Mouse (Mus musculus): ENCODE measurements at regions not wholly inside any gene's neighbourhood (a gene's known extent, or its start where the extent isn't known, plus 50 kb on each side); places are given as distances from the start of the nearest gene placed in this dataset.
"Not testable (repeated sequence)": the region's sequence is repeated elsewhere in the genome, so short reads cannot be mapped to it uniquely, and the experiment has no call there.

- no peak for DNase-seq
Observed at GRCm38 (mm10) chr14:36155757-36156156, 61.0 kb downstream of the 4930474N05Rik start.

- DNase-seq = no peak
Observed at GRCm38 (mm10) chr14:36156175-36156574, 61.5 kb downstream of the 4930474N05Rik start.

GRCm38 (mm10) chr14:36183701-36184100 lies 89.0 kb downstream of the 4930474N05Rik start:
- DNase-seq = no peak

GRCm38 (mm10) chr14:36196517-36196916 lies 101.8 kb downstream of the 4930474N05Rik start:
- DNase-seq = no peak

GRCm38 (mm10) chr14:36198396-36198795 lies 103.7 kb downstream of the 4930474N05Rik start:
- no peak for DNase-seq

- DNase-seq = peak; percentile 50
Observed at GRCm38 (mm10) chr14:36203855-36204254, 109.1 kb downstream of the 4930474N05Rik start.

GRCm38 (mm10) chr14:36212830-36213229 lies 118.1 kb downstream of the 4930474N05Rik start:
- no peak for DNase-seq

GRCm38 (mm10) chr14:36245849-36246248 lies 151.1 kb downstream of the 4930474N05Rik start:
- DNase-seq = no peak

- DNase-seq = no peak
Observed at GRCm38 (mm10) chr14:36262126-36262525, 167.4 kb downstream of the 4930474N05Rik start.

GRCm38 (mm10) chr14:36283825-36284414 lies 189.2 kb downstream of the 4930474N05Rik start:
- no peak for DNase-seq

GRCm38 (mm10) chr14:36288697-36289286 lies 194.1 kb downstream of the 4930474N05Rik start:
- DNase-seq = no peak

GRCm38 (mm10) chr14:36310324-36310723 lies 215.6 kb downstream of the 4930474N05Rik start:
- no peak for DNase-seq

GRCm38 (mm10) chr14:36314673-36315072 lies 220.0 kb downstream of the 4930474N05Rik start:
- not testable (repeated sequence) for DNase-seq

- DNase-seq = no peak
Observed at GRCm38 (mm10) chr14:36316418-36317111, 221.8 kb downstream of the 4930474N05Rik start.

- DNase-seq = no peak
Observed at GRCm38 (mm10) chr14:36328258-36328891, 233.7 kb downstream of the 4930474N05Rik start.

- no peak for DNase-seq
Observed at GRCm38 (mm10) chr14:36340832-36341231, 246.1 kb downstream of the 4930474N05Rik start.
